Mouse (Mus musculus): ENCODE measurements around the gene Fermt1. TPM values are rescaled to one million over a fixed set of nuclear protein-coding genes. Genes with fewer than 3 reads are reported as not detected.

Fermt1 gene
- polyA plus RNA-seq, 1 experiment from 2014 or later: not detected

GRCm38 (mm10) chr2:132876991-132877390 lies 68.7 kb downstream of the Fermt1 start:
- ATAC-seq (ENCODE audit: low read depth): no peak

GRCm38 (mm10) chr2:132873657-132874326 lies 71.9 kb downstream of the Fermt1 start:
- no peaks in the 10 kb centered on the region for H3K9me3 ChIP-seq (ENCODE audit: control insufficient read depth, low read length)
- 82% methylated on average over 10 of the region's 10 CpGs for WGBS
- H3K4me3 ChIP-seq (ENCODE audit: low read depth, low read length): no peak overlapping the region
- H3K9ac ChIP-seq (replicated peaks; ENCODE audit: low read depth, low read length): no peak overlapping the region
- no peak overlapping the region for H3K27ac ChIP-seq (ENCODE audit: low read depth, low read length)
- no peaks in the 10 kb centered on the region for H3K4me1 ChIP-seq (ENCODE audit: control insufficient read depth, insufficient read depth, low read length)
- no peak overlapping the region for H3K4me2 ChIP-seq (ENCODE audit: low read depth, low read length)
- H3K27me3 ChIP-seq (ENCODE audit: control insufficient read depth, insufficient read depth, low read length): peaks cover 8% of the 10 kb centered on the region
- H3K36me3 ChIP-seq (ENCODE audit: control insufficient read depth, insufficient read depth, low read length): no peaks in the 10 kb centered on the region
- no peak for ATAC-seq (ENCODE audit: low read depth)

More at GRCm38 (mm10) chr2:132876991-132877390, 68.7 kb downstream of the Fermt1 start:
- H3K9me3 ChIP-seq (ENCODE audit: control insufficient read depth, low read length): no peaks in the 10 kb centered on the region
- no peaks in the 10 kb centered on the region for H3K36me3 ChIP-seq (ENCODE audit: control insufficient read depth, insufficient read depth, low read length)
- H3K4me2 ChIP-seq (ENCODE audit: low read depth, low read length): no peak overlapping the region
- no peak overlapping the region for H3K9ac ChIP-seq (replicated peaks; ENCODE audit: low read depth, low read length)
- 66% methylated on average over 1 of the region's 1 CpGs for WGBS
- peaks cover 15% of the 10 kb centered on the region for H3K27me3 ChIP-seq (ENCODE audit: control insufficient read depth, insufficient read depth, low read length)
- H3K4me3 ChIP-seq (ENCODE audit: low read depth, low read length): no peak overlapping the region
- H3K27ac ChIP-seq (ENCODE audit: low read depth, low read length): no peak overlapping the region
- 0 out of 2 replicates have a peak, but pooled peaks cover 3% of the 10 kb centered on the region for H3K4me1 ChIP-seq (ENCODE audit: control insufficient read depth, insufficient read depth, low read length)

GRCm38 (mm10) chr2:132871663-132872062 lies 74.0 kb downstream of the Fermt1 start:
- 84% methylated on average over 3 of the region's 3 CpGs for WGBS
- Histone ChIP-seq H3K27me3 (ENCODE audit: control insufficient read depth, insufficient read depth, low read length) (no peaks in the 10 kb centered on the region), H3K4me2 (ENCODE audit: low read depth, low read length) (no peak overlapping the region), H3K36me3 (ENCODE audit: control insufficient read depth, insufficient read depth, low read length) (no peaks in the 10 kb centered on the region), H3K4me3 (ENCODE audit: low read depth, low read length) (no peak overlapping the region), H3K9me3 (ENCODE audit: control insufficient read depth, low read length) (no peaks in the 10 kb centered on the region), H3K4me1 (ENCODE audit: control insufficient read depth, insufficient read depth, low read length) (no peaks in the 10 kb centered on the region), H3K27ac (ENCODE audit: low read depth, low read length) (no peak overlapping the region), H3K9ac (replicated peaks; ENCODE audit: low read depth, low read length) (no peak overlapping the region)
- no peak for ATAC-seq (ENCODE audit: low read depth)

- Histone ChIP-seq H3K27ac (ENCODE audit: low read depth, low read length) (no peak overlapping the region), H3K4me1 (ENCODE audit: control insufficient read depth, insufficient read depth, low read length) (no peaks in the 10 kb centered on the region), H3K36me3 (ENCODE audit: control insufficient read depth, insufficient read depth, low read length) (no peaks in the 10 kb centered on the region), H3K4me3 (ENCODE audit: low read depth, low read length) (no peak overlapping the region), H3K27me3 (ENCODE audit: control insufficient read depth, insufficient read depth, low read length) (no peaks in the 10 kb centered on the region), H3K9me3 (ENCODE audit: control insufficient read depth, low read length) (no peaks in the 10 kb centered on the region), H3K4me2 (ENCODE audit: low read depth, low read length) (no peak overlapping the region), H3K9ac (replicated peaks; ENCODE audit: low read depth, low read length) (no peak overlapping the region)
- 86% methylated on average over 4 of the region's 4 CpGs for WGBS
- no peak for ATAC-seq (ENCODE audit: low read depth)
Observed at GRCm38 (mm10) chr2:132870286-132870685, 75.4 kb downstream of the Fermt1 start.

GRCm38 (mm10) chr2:132869682-132870081 lies 76.0 kb downstream of the Fermt1 start:
- no peak overlapping the region for H3K27ac ChIP-seq (ENCODE audit: low read depth, low read length)
- no peaks in the 10 kb centered on the region for H3K27me3 ChIP-seq (ENCODE audit: control insufficient read depth, insufficient read depth, low read length)
- WGBS: 91% methylated on average over 5 of the region's 5 CpGs
- peaks cover 3% of the 10 kb centered on the region; the same call in 1 of the 2 replicates for H3K36me3 ChIP-seq (ENCODE audit: control insufficient read depth, insufficient read depth, low read length)
- no peak overlapping the region for H3K4me2 ChIP-seq (ENCODE audit: low read depth, low read length)
- no peak overlapping the region for H3K9ac ChIP-seq (replicated peaks; ENCODE audit: low read depth, low read length)
- no peak overlapping the region for H3K4me3 ChIP-seq (ENCODE audit: low read depth, low read length)
- no peaks in the 10 kb centered on the region for H3K4me1 ChIP-seq (ENCODE audit: control insufficient read depth, insufficient read depth, low read length)
- no peaks in the 10 kb centered on the region for H3K9me3 ChIP-seq (ENCODE audit: control insufficient read depth, low read length)
- ATAC-seq (ENCODE audit: low read depth): no peak

- 80% methylated on average over 5 of the region's 5 CpGs for WGBS
Observed at GRCm38 (mm10) chr2:132867521-132867920, 78.2 kb downstream of the Fermt1 start.

GRCm38 (mm10) chr2:132863325-132863724 lies 82.4 kb downstream of the Fermt1 start:
- Histone ChIP-seq H3K9ac (replicated peaks; ENCODE audit: low read depth, low read length) (no peak overlapping the region), H3K4me3 (ENCODE audit: low read depth, low read length) (no peak overlapping the region), H3K4me2 (ENCODE audit: low read depth, low read length) (no peak overlapping the region), H3K36me3 (ENCODE audit: control insufficient read depth, insufficient read depth, low read length) (peaks cover 6% of the 10 kb centered on the region; the same call in 1 of the 2 replicates), H3K27ac (ENCODE audit: low read depth, low read length) (no peak overlapping the region), H3K9me3 (ENCODE audit: control insufficient read depth, low read length) (no peaks in the 10 kb centered on the region), H3K4me1 (ENCODE audit: control insufficient read depth, insufficient read depth, low read length) (no peaks in the 10 kb centered on the region), H3K27me3 (ENCODE audit: control insufficient read depth, insufficient read depth, low read length) (no peaks in the 10 kb centered on the region)
- 95% methylated on average over 2 of the region's 2 CpGs for WGBS
- ATAC-seq (ENCODE audit: low read depth): no peak

More at GRCm38 (mm10) chr2:132867521-132867920, 78.2 kb downstream of the Fermt1 start:
- Histone ChIP-seq H3K27me3 (ENCODE audit: control insufficient read depth, insufficient read depth, low read length) (no peaks in the 10 kb centered on the region), H3K36me3 (ENCODE audit: control insufficient read depth, insufficient read depth, low read length) (peaks cover 6% of the 10 kb centered on the region; the same call in 1 of the 2 replicates), H3K27ac (ENCODE audit: low read depth, low read length) (no peak overlapping the region), H3K9me3 (ENCODE audit: control insufficient read depth, low read length) (no peaks in the 10 kb centered on the region), H3K4me2 (ENCODE audit: low read depth, low read length) (no peak overlapping the region), H3K9ac (replicated peaks; ENCODE audit: low read depth, low read length) (no peak overlapping the region), H3K4me1 (ENCODE audit: control insufficient read depth, insufficient read depth, low read length) (no peaks in the 10 kb centered on the region), H3K4me3 (ENCODE audit: low read depth, low read length) (no peak overlapping the region)
- ATAC-seq (ENCODE audit: low read depth): no peak

- no peak overlapping the region for H3K27ac ChIP-seq (ENCODE audit: low read depth, low read length)
- WGBS: 90% methylated on average over 2 of the region's 2 CpGs
- H3K4me2 ChIP-seq (ENCODE audit: low read depth, low read length): no peak overlapping the region
- H3K36me3 ChIP-seq (ENCODE audit: control insufficient read depth, insufficient read depth, low read length): peaks cover 6% of the 10 kb centered on the region; the same call in 1 of the 2 replicates
- no peak overlapping the region for H3K4me3 ChIP-seq (ENCODE audit: low read depth, low read length)
- no peak overlapping the region for H3K9ac ChIP-seq (replicated peaks; ENCODE audit: low read depth, low read length)
- no peak for ATAC-seq (ENCODE audit: low read depth)
- H3K4me1 ChIP-seq (ENCODE audit: control insufficient read depth, insufficient read depth, low read length): no peaks in the 10 kb centered on the region
- H3K27me3 ChIP-seq (ENCODE audit: control insufficient read depth, insufficient read depth, low read length): no peaks in the 10 kb centered on the region
- H3K9me3 ChIP-seq (ENCODE audit: control insufficient read depth, low read length): no peaks in the 10 kb centered on the region
Observed at GRCm38 (mm10) chr2:132861456-132861855, 84.2 kb downstream of the Fermt1 start.

- Histone ChIP-seq H3K4me3 (ENCODE audit: low read depth, low read length) (no peak overlapping the region), H3K4me2 (ENCODE audit: low read depth, low read length) (no peak overlapping the region), H3K9me3 (ENCODE audit: control insufficient read depth, low read length) (no peaks in the 10 kb centered on the region), H3K4me1 (ENCODE audit: control insufficient read depth, insufficient read depth, low read length) (no peaks in the 10 kb centered on the region), H3K27ac (ENCODE audit: low read depth, low read length) (no peak overlapping the region), H3K9ac (replicated peaks; ENCODE audit: low read depth, low read length) (no peak overlapping the region), H3K36me3 (ENCODE audit: control insufficient read depth, insufficient read depth, low read length) (peaks cover 6% of the 10 kb centered on the region; the same call in 1 of the 2 replicates), H3K27me3 (ENCODE audit: control insufficient read depth, insufficient read depth, low read length) (no peaks in the 10 kb centered on the region)
- ATAC-seq (ENCODE audit: low read depth): no peak
Observed at GRCm38 (mm10) chr2:132860435-132860834, 85.3 kb downstream of the Fermt1 start.

All from neural tube, embryonic 14.5 days (tissue).